11 mouse cellular contexts compared by ENCODE assay signal in the genomic region with DNA sequence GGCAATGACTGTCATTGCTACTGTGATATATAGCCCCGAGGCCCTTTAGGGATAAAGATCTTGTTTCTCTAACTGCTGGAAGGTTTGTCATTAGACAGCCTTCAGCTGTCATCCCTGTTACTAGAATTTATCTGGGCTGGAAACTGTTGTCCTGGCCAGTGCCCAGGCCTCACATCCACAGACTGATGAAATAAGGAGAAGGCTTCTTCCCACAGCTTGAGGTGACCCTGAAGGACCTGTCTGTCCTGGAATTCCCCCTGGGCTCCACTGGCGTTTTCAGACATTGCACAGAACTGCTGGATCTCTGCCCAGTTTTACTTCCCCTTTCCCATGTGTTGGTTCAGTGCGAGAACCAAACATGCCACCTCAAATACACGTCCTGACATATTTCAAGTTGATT.
DNase-seq lines count a peak whose midpoint lies in the region; ATAC-seq and TF ChIP-seq lines count a peak whose summit lies in the region.
"Had no signal": no experiment of that assay in that cellular context is flagged by ENCODE, and none has a peak within 500 bp of the region (broad histone marks: within the 10 kb centered on the region; RNA-seq: fewer than 3 reads in every experiment).

No protein-coding gene starts in this region.

- no peaks in the 10 kb centered on the region for H3K4me1 ChIP-seq in forebrain, postnatal 0 days (ENCODE audit: insufficient read depth)
- H3K4me1 ChIP-seq: hindbrain, embryonic 12.5 days; liver, embryonic 15.5 days; neural tube, embryonic 12.5 days had no signal

- no peak overlapping the region for H3K27ac ChIP-seq in forebrain, postnatal 0 days (ENCODE audit: low read depth, low read length)
- H3K27ac ChIP-seq: hindbrain, embryonic 12.5 days; liver, embryonic 15.5 days; neural tube, embryonic 12.5 days had no signal

- no peak for TF ChIP-seq CTCF in forebrain, postnatal 0 days (IDR thresholded peaks at IDR 0.05; ENCODE audit: low read depth)

- 59% methylated on average over 4 of the region's 4 CpGs for WGBS in forebrain, postnatal 0 days

- H3K4me2 ChIP-seq in forebrain, postnatal 0 days (ENCODE audit: low read depth), result no peak overlapping the region
- H3K4me2 ChIP-seq: hindbrain, embryonic 12.5 days; liver, embryonic 15.5 days; neural tube, embryonic 12.5 days had no signal

- H3K9me3 ChIP-seq in forebrain, postnatal 0 days (ENCODE audit: low read length), result no peaks in the 10 kb centered on the region
- H3K9me3 ChIP-seq: hindbrain, embryonic 12.5 days; liver, embryonic 15.5 days; neural tube, embryonic 12.5 days had no signal

- no peak overlapping the region for H3K4me3 ChIP-seq in forebrain, postnatal 0 days (ENCODE audit: low read depth, low read length)
- H3K4me3 ChIP-seq: hindbrain, embryonic 12.5 days; liver, embryonic 15.5 days; neural tube, embryonic 12.5 days had no signal

- no peak for ATAC-seq in forebrain, postnatal 0 days

- peak; percentile 17 to 28 for DNase-seq in heart, adult 18-20 months
- DNase-seq in heart, postnatal 25 days (ENCODE audit: low spot score), result no peak
- peak; percentile 83 for DNase-seq in A20 (ENCODE audit: low read depth, low spot score)
- peak; percentile 52 to 69 for DNase-seq in adrenal gland, postnatal 36 days
- DNase-seq in kidney, postnatal 25 days, result peak; percentile 2 to 30
- DNase-seq in thymus, postnatal 4 days, result no peak
- no peak for DNase-seq in layer of hippocampus, adult 9-10 months (ENCODE audit: low spot score)
- DNase-seq in forebrain, postnatal 0 days, result no peak

- H3K27me3 ChIP-seq in forebrain, postnatal 0 days (ENCODE audit: insufficient read depth, low read length), result no peaks in the 10 kb centered on the region
- H3K27me3 ChIP-seq: hindbrain, embryonic 12.5 days; liver, embryonic 15.5 days; neural tube, embryonic 12.5 days had no signal

- H3K9ac ChIP-seq in forebrain, postnatal 0 days, result no peak overlapping the region
- H3K9ac ChIP-seq: hindbrain, embryonic 12.5 days; liver, embryonic 15.5 days; neural tube, embryonic 12.5 days had no signal

- intact Hi-C loops in heart, postnatal 25 days (cut with DNase I), result no loop called here

- H3K36me3 ChIP-seq in forebrain, postnatal 0 days (ENCODE audit: insufficient read depth), result no peaks in the 10 kb centered on the region
- H3K36me3 ChIP-seq: hindbrain, embryonic 12.5 days; liver, embryonic 15.5 days; neural tube, embryonic 12.5 days had no signal

Comparison
In these comparisons a context has a peak if more than half of its experiments do, and no peak if none do; other contexts are left out.
1. DNase-seq: peak in heart, adult 18-20 months (2 of 2), A20 (single experiment), adrenal gland, postnatal 36 days (2 of 2) and kidney, postnatal 25 days (2 of 2); none in heart, postnatal 25 days (single experiment), thymus, postnatal 4 days (single experiment), layer of hippocampus, adult 9-10 months (single experiment) and forebrain, postnatal 0 days (single experiment).